Comparison of ENCODE assay signal across 29 mouse cellular contexts in genomic region chr5:25591709-25592108, GRCm38 (mm10).
DNase-seq lines count a peak whose midpoint lies in the region; ATAC-seq and TF ChIP-seq lines count a peak whose summit lies in the region.
"Had no signal": no experiment of that assay in that cellular context is flagged by ENCODE, and none has a peak within 500 bp of the region (broad histone marks: within the 10 kb centered on the region; RNA-seq: fewer than 3 reads in every experiment).

No protein-coding gene starts in this region.

- TF ChIP-seq EP300 in stomach, postnatal 0 days (optimal IDR thresholded peaks at IDR 0.05): no peak

- no peak overlapping the region for H3K27ac ChIP-seq in stomach, postnatal 0 days (replicated peaks)
- H3K27ac ChIP-seq: embryonic facial prominence, embryonic 12.5 days; hindbrain, embryonic 14.5 days; limb, embryonic 10.5 days; limb, embryonic 15.5 days; liver, embryonic 14.5 days; midbrain, embryonic 10.5 days; midbrain, embryonic 15.5 days had no signal

- peak; percentile 11; the same call in 1 of the 2 replicates for TF ChIP-seq CTCF in stomach, postnatal 0 days (IDR thresholded peaks at IDR 0.05; ENCODE audit: low read depth)

- H3K9me3 ChIP-seq in stomach, postnatal 0 days (ENCODE audit: control insufficient read depth, low read length): no peaks in the 10 kb centered on the region
- H3K9me3 ChIP-seq: embryonic facial prominence, embryonic 12.5 days; heart, embryonic 12.5 days; limb, embryonic 10.5 days; limb, embryonic 15.5 days; midbrain, embryonic 10.5 days; midbrain, embryonic 15.5 days had no signal

- intact Hi-C loops in left cerebral cortex, postnatal 4 days (cut with DNase I): no loop called here

- no peaks in the 10 kb centered on the region for H3K36me3 ChIP-seq in stomach, postnatal 0 days (ENCODE audit: control insufficient read depth, insufficient read depth, low read length)
- H3K36me3 ChIP-seq: embryonic facial prominence, embryonic 12.5 days; heart, embryonic 12.5 days; limb, embryonic 10.5 days; limb, embryonic 15.5 days; midbrain, embryonic 10.5 days; midbrain, embryonic 15.5 days had no signal

- DNase-seq in CD4-positive, CD25-positive, alpha-beta regulatory T cell, adult 2 months (ENCODE audit: low read depth, low spot score): peak; percentile 14
- DNase-seq in CD4-positive helper T cell, adult 2 months (ENCODE audit: low read depth, low spot score): peak; percentile 10
- peak; percentile 52 for DNase-seq in R1 (ENCODE audit: low read depth, low spot score)
- DNase-seq in stomach, postnatal 0 days (ENCODE audit: low spot score): no peak
- no peak for DNase-seq in thymus, postnatal 4 days
- no peak for DNase-seq in left cerebral cortex, postnatal 4 days
- DNase-seq: adrenal gland, adult 8-10 months; cerebellum, adult 11 months; cerebellum, adult 9-10 months; embryo, embryonic 11 days; gastrocnemius, postnatal 25 days; heart, adult 18-20 months; kidney, adult 8-10 months; kidney, postnatal 10 days; layer of hippocampus, postnatal 36 days; lung, embryonic 14.5 days; lung, postnatal 14 days; right cerebral cortex, postnatal 4 days had no signal

- no peak overlapping the region for H3K9ac ChIP-seq in stomach, postnatal 0 days (ENCODE audit: low read length)
- H3K9ac ChIP-seq: embryonic facial prominence, embryonic 12.5 days; heart, embryonic 12.5 days; hindbrain, embryonic 14.5 days; limb, embryonic 15.5 days; liver, embryonic 14.5 days; lung, embryonic 14.5 days; midbrain, embryonic 15.5 days had no signal

- H3K4me1 ChIP-seq in stomach, postnatal 0 days (replicated peaks; ENCODE audit: control insufficient read depth, insufficient read depth): no peaks in the 10 kb centered on the region
- H3K4me1 ChIP-seq: embryonic facial prominence, embryonic 12.5 days; heart, embryonic 12.5 days; limb, embryonic 10.5 days; limb, embryonic 15.5 days; midbrain, embryonic 10.5 days; midbrain, embryonic 15.5 days had no signal

- H3K4me3 ChIP-seq in stomach, postnatal 0 days (ENCODE audit: low read depth, low read length): no peak overlapping the region
- H3K4me3 ChIP-seq: embryonic facial prominence, embryonic 12.5 days; heart, embryonic 12.5 days; limb, embryonic 10.5 days; limb, embryonic 15.5 days; midbrain, embryonic 10.5 days; midbrain, embryonic 15.5 days had no signal

- no peak overlapping the region for H3K4me2 ChIP-seq in stomach, postnatal 0 days (replicated peaks; ENCODE audit: low read depth)
- H3K4me2 ChIP-seq: embryonic facial prominence, embryonic 12.5 days; heart, embryonic 12.5 days; hindbrain, embryonic 14.5 days; limb, embryonic 15.5 days; lung, embryonic 14.5 days; midbrain, embryonic 15.5 days had no signal

- H3K27me3 ChIP-seq in stomach, postnatal 0 days (ENCODE audit: control insufficient read depth, insufficient read depth, low read length): no peaks in the 10 kb centered on the region
- H3K27me3 ChIP-seq: embryonic facial prominence, embryonic 12.5 days; heart, embryonic 12.5 days; limb, embryonic 15.5 days; midbrain, embryonic 15.5 days had no signal

- ATAC-seq in CD4-positive, CD25-positive, alpha-beta regulatory T cell, adult 4 months: no peak
- ATAC-seq in stomach, postnatal 0 days (ENCODE audit: low FRiP score, low TSS enrichment): no peak
- ATAC-seq: forebrain, embryonic 14.5 days; inflammation-experienced regulatory T-cells, adult 6 months; midbrain, embryonic 15.5 days had no signal

Comparison
In these comparisons a context has a peak if more than half of its experiments do, and no peak if none do; other contexts are left out.
1. DNase-seq: peak in CD4-positive, CD25-positive, alpha-beta regulatory T cell, adult 2 months (single experiment), CD4-positive helper T cell, adult 2 months (single experiment) and R1 (single experiment); none in stomach, postnatal 0 days (single experiment), thymus, postnatal 4 days (single experiment) and left cerebral cortex, postnatal 4 days (single experiment).